Mouse (Mus musculus): Measurements from ENCODE around the gene 2310002L09Rik. TPM values are rescaled to one million over a fixed set of nuclear protein-coding genes. Genes with fewer than 3 reads are reported as not detected.

2310002L09Rik gene
- polyA plus RNA-seq (2017; shearing (Covaris generic)) = not detected

DNA sequence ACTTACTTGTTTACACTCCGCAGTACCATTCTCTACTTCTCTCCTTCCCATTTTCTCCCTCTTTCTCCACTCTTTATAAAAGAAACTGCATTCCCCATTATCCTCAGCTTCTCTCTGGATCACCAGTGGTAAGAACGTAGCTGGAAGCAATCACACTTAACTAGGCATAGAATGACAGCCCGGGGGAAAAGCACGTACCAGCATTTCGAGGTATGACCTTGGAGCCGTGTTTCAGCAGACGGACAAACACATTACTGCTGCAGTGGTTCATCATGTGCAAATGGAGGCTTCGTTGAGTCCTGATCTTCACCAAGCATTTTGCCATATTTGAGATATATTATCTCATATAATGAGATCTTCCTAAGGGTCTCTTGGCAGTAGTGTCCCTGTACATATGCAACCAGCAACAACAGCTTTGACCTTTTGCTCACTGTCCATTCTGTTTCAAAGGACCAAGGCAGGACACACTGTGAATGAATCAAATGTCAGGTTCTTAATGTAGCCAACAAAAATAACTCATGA, at the start of gene 2310002L09Rik:
Gene 2310002L09Rik (minus strand): TSS at position 472 of the 522 bp plus-strand sequence.

GRCm38 (mm10) chr4:73920660-73921059, 30.0 kb downstream of the 2310002L09Rik start, which contains the start of gene Gm11756:
Gene Gm11756 (minus strand): TSS chr4:73920760.

GRCm38 (mm10) chr4:73905853-73906252, 44.8 kb downstream of the 2310002L09Rik start, which contains the start of gene Gm13871:
Gene Gm13871 (minus strand): TSS chr4:73905953.

DNA sequence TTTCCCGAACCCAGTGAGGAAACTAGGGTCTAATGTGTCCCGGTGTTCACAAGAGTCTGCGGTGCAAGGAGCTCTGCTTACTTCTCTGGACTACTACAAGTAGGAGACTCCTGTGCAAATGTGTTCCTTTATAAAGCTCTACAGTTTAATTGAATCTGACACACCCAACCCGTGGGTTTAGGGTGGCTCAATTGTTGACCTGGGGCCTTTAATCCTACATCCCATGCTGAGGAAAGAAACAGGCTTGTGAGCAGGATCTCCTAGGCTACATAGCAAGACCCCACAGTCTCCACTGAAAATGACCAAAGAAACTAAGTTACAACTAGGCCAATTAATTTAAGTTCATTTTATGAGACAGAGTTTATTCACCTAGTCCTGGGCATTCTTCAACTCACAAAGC, 59.6 kb downstream of the 2310002L09Rik start, which contains the start of gene Gm11757:
Gene Gm11757 (minus strand): TSS at position 101 of the 400 bp plus-strand sequence.

Other genes with a start within 250 kb of the 2310002L09Rik start
- gene Rasef, start 159.9 kb downstream of the 2310002L09Rik start, polyA plus RNA-seq (2017; shearing (Covaris generic)) = not detected
- not detected for gene Gm11758, start 74.6 kb downstream of the 2310002L09Rik start, polyA plus RNA-seq (2017; shearing (Covaris generic))
- not detected for gene Gm11757, start 59.7 kb downstream of the 2310002L09Rik start, polyA plus RNA-seq (2017; shearing (Covaris generic))
- not detected for gene Gm13871, start 44.9 kb downstream of the 2310002L09Rik start, polyA plus RNA-seq (2017; shearing (Covaris generic))
- gene Gm11756, start 30.1 kb downstream of the 2310002L09Rik start, polyA plus RNA-seq (2017; shearing (Covaris generic)) = 0.39 TPM
- gene Frmd3, start 62.6 kb upstream of the 2310002L09Rik start, polyA plus RNA-seq (2017; shearing (Covaris generic)) = 0.21 TPM

All from effector memory CD4-positive, alpha-beta T cell, adult 7 months (primary cell).